Mouse (Mus musculus) kidney, adult 2 months (tissue): ENCODE measurements around the gene Gm11127.

Experiments
- CTCF ChIP-seq: fragments of 200-500 bp; conservative IDR thresholded peaks from 2 replicates; pipeline ENCODE4 v1.5.1; 2011; ENCODE audit warnings: low read depth, mild to moderate bottlenecking, control low read depth, low read length, moderate library complexity, mixed read lengths; ENCODE audit not compliant: insufficient read depth, insufficient read length
- POLR2A ChIP-seq: fragments of 200-500 bp; IDR thresholded peaks from one replicate; pipeline ENCODE4 v1.6.1; 2011; ENCODE audit warnings: low read depth, low read length, control low read depth

DNA sequence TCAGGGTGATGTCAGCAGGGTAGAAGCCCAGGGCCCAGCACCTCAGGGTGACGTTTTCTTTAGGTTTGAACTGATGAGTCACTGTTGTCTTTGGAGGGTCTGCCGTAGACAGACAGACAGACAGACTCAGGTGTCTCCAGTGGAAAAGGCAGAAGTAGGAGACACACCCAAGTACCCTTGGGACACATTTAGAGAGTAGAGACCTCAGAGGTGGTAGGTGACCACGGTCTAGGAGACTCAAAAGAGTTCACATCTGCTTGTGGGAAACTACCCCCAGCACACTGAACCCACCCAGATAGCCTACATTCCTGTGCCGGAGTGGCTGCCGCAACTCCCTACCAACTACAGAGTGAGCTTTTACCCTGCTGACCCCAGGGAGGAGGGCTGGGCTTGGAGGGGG is 43.2 kb downstream of the Gm11127 start:
- TF ChIP-seq CTCF (no peak), POLR2A (no peak)
